Mouse (Mus musculus): ENCODE results near the gene Arfgef3.

Arfgef3 gene

GRCm38 (mm10) chr10:18708641-18709040 is 35.1 kb downstream of the Arfgef3 start:
- no peaks in the 10 kb centered on the region for H3K36me3 ChIP-seq (ENCODE audit: control insufficient read depth, insufficient read depth, low read length, poor library complexity, severe bottlenecking)
- no peak for DNase-seq (ENCODE audit: low read depth, low spot score)
- H3K27me3 ChIP-seq (ENCODE audit: control insufficient read depth, insufficient read depth, low read length, poor library complexity, severe bottlenecking) = no peaks in the 10 kb centered on the region

GRCm38 (mm10) chr10:18704393-18705120 is 39.2 kb downstream of the Arfgef3 start:
- no peaks in the 10 kb centered on the region for H3K36me3 ChIP-seq (ENCODE audit: control insufficient read depth, insufficient read depth, low read length, poor library complexity, severe bottlenecking)
- H3K27me3 ChIP-seq (ENCODE audit: control insufficient read depth, insufficient read depth, low read length, poor library complexity, severe bottlenecking) = no peaks in the 10 kb centered on the region
- no peak for DNase-seq (ENCODE audit: low read depth, low spot score)

GRCm38 (mm10) chr10:18701517-18701916 is 42.2 kb downstream of the Arfgef3 start:
- no peaks in the 10 kb centered on the region for H3K36me3 ChIP-seq (ENCODE audit: control insufficient read depth, insufficient read depth, low read length, poor library complexity, severe bottlenecking)
- no peaks in the 10 kb centered on the region for H3K27me3 ChIP-seq (ENCODE audit: control insufficient read depth, insufficient read depth, low read length, poor library complexity, severe bottlenecking)
- no peak for DNase-seq (ENCODE audit: low read depth, low spot score)

GRCm38 (mm10) chr10:18700117-18700516 is 43.6 kb downstream of the Arfgef3 start:
- H3K27me3 ChIP-seq (ENCODE audit: control insufficient read depth, insufficient read depth, low read length, poor library complexity, severe bottlenecking) = no peaks in the 10 kb centered on the region
- DNase-seq (ENCODE audit: low read depth, low spot score) = no peak
- H3K36me3 ChIP-seq (ENCODE audit: control insufficient read depth, insufficient read depth, low read length, poor library complexity, severe bottlenecking) = no peaks in the 10 kb centered on the region

GRCm38 (mm10) chr10:18699151-18699550 is 44.6 kb downstream of the Arfgef3 start:
- Histone ChIP-seq H3K27me3 (ENCODE audit: control insufficient read depth, insufficient read depth, low read length, poor library complexity, severe bottlenecking) (no peaks in the 10 kb centered on the region), H3K36me3 (ENCODE audit: control insufficient read depth, insufficient read depth, low read length, poor library complexity, severe bottlenecking) (no peaks in the 10 kb centered on the region)
- DNase-seq (ENCODE audit: low read depth, low spot score) = no peak

- H3K27me3 ChIP-seq (ENCODE audit: control insufficient read depth, insufficient read depth, low read length, poor library complexity, severe bottlenecking) = no peaks in the 10 kb centered on the region
- DNase-seq (ENCODE audit: low read depth, low spot score) = no peak
Measured at GRCm38 (mm10) chr10:18696461-18696860, 47.3 kb downstream of the Arfgef3 start.

GRCm38 (mm10) chr10:18688234-18688633 is 55.5 kb downstream of the Arfgef3 start:
- Histone ChIP-seq H3K36me3 (ENCODE audit: control insufficient read depth, insufficient read depth, low read length, poor library complexity, severe bottlenecking) (no peaks in the 10 kb centered on the region), H3K27me3 (ENCODE audit: control insufficient read depth, insufficient read depth, low read length, poor library complexity, severe bottlenecking) (no peaks in the 10 kb centered on the region)
- DNase-seq (ENCODE audit: low read depth, low spot score) = no peak

More at GRCm38 (mm10) chr10:18696461-18696860, 47.3 kb downstream of the Arfgef3 start:
- no peaks in the 10 kb centered on the region for H3K36me3 ChIP-seq (ENCODE audit: control insufficient read depth, insufficient read depth, low read length, poor library complexity, severe bottlenecking)

DNA sequence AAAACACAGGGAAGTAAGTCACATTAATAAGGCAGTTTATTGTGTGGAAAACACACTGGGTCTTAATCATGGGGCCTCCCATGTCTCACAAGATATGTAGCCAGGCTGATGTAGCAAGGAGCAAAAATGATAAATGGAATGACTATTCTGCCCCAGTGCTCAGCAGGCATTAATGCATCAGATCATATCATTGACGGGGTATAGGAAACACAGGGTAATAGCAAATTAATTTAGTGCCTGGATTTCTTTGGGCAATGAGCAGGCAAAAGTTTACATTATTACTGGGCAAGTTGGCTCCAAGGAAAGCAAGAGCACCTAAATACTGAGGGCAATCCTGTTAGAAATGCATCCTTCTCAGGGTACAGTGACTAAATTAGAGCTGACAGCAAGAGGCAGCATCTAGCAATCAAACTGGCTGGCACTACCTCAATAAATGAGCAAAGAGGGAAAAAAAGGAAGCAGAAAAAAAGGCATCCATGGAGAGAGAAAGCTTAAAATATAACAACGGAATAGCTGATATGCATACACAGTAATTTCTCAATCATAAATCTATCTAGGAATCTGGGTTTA is 62.3 kb downstream of the Arfgef3 start:
- Histone ChIP-seq H3K36me3 (ENCODE audit: control insufficient read depth, insufficient read depth, low read length, poor library complexity, severe bottlenecking) (no peaks in the 10 kb centered on the region), H3K27me3 (ENCODE audit: control insufficient read depth, insufficient read depth, low read length, poor library complexity, severe bottlenecking) (no peaks in the 10 kb centered on the region)
- DNase-seq (ENCODE audit: low read depth, low spot score) = no peak

DNA sequence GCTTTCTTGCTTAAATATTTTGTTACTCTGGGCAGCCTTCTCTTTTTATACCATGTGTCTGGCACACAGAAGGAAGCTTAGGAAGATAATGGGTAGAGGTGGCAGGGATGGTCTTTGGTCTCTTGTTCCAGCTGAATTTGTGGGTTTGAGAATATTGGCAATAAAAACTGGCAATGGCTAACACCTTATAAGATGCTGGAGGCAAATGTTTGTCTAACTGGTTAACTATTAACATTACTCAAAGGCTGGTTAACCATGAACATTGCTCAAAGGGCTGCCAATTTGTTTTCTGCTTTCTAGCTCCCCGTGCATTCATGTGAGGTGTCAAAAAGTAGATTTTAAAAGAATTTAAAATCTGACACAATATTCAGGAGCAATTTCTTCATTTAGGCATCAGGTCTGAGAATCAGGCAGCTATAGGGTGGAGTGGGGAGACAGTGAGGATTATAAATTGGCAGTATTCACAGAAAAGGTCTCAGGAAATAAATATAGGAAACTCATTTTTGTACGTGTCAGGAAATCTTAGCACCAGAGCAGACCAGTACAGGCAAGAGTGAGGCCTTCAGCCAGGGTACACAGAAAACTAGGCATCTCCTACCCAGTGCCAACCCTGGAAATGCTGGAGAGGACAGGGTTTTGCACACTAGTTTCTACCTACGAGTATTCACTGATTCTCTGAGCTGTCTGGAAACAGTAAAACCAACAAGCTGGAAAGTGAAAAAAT is 62.9 kb downstream of the Arfgef3 start:
- no peaks in the 10 kb centered on the region for H3K27me3 ChIP-seq (ENCODE audit: control insufficient read depth, insufficient read depth, low read length, poor library complexity, severe bottlenecking)
- no peak for DNase-seq (ENCODE audit: low read depth, low spot score)

GRCm38 (mm10) chr10:18678836-18679235 is 64.9 kb downstream of the Arfgef3 start:
- Histone ChIP-seq H3K27me3 (ENCODE audit: control insufficient read depth, insufficient read depth, low read length, poor library complexity, severe bottlenecking) (no peaks in the 10 kb centered on the region), H3K36me3 (ENCODE audit: control insufficient read depth, insufficient read depth, low read length, poor library complexity, severe bottlenecking) (no peaks in the 10 kb centered on the region)
- DNase-seq (ENCODE audit: low read depth, low spot score) = no peak

More for the DNA sequence above, 62.9 kb downstream of the Arfgef3 start:
- no peaks in the 10 kb centered on the region for H3K36me3 ChIP-seq (ENCODE audit: control insufficient read depth, insufficient read depth, low read length, poor library complexity, severe bottlenecking)

DNA sequence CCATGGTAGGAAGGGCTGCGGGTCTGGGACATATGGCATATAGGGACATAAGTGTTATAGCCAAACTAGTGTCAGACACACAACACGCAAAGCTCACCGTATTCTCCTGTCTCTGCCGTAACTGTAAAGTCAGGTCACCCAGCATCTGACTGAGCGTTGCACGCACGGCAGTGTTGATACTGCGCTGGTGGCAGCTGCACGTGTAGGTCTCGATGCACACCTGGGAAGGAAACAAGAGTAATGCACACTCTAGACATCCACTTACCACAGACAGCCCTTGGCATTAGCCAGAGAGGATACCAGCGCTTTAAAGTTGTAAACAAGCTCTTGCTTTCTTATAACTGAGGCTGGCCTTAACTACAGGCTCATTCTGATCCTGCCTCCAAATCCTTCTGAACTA is 79.0 kb downstream of the Arfgef3 start:
- no peaks in the 10 kb centered on the region for H3K36me3 ChIP-seq (ENCODE audit: control insufficient read depth, insufficient read depth, low read length, poor library complexity, severe bottlenecking)
- DNase-seq (ENCODE audit: low read depth, low spot score) = no peak
- no peaks in the 10 kb centered on the region for H3K27me3 ChIP-seq (ENCODE audit: control insufficient read depth, insufficient read depth, low read length, poor library complexity, severe bottlenecking)

DNA sequence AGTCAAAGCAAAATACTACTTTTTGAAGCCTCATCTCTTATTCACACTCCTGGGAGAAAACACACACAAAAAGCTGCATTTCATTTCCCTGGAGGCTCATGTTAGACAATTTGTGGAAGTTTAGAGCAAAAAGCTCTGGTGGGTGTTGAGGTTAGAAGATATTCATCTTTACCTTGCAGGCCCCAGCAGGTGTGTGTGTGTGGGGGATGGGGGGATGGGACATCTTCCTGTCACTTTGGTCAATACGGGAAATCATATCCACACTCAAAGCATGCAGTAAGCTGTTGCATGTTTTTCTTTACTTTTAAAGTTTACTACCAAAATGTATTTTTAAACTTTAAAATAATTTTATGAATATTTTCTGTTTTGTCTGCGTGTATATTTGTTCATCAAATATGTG is 79.7 kb downstream of the Arfgef3 start:
- H3K36me3 ChIP-seq (ENCODE audit: control insufficient read depth, insufficient read depth, low read length, poor library complexity, severe bottlenecking) = no peaks in the 10 kb centered on the region
- no peak for DNase-seq (ENCODE audit: low read depth, low spot score)
- no peaks in the 10 kb centered on the region for H3K27me3 ChIP-seq (ENCODE audit: control insufficient read depth, insufficient read depth, low read length, poor library complexity, severe bottlenecking)

DNA sequence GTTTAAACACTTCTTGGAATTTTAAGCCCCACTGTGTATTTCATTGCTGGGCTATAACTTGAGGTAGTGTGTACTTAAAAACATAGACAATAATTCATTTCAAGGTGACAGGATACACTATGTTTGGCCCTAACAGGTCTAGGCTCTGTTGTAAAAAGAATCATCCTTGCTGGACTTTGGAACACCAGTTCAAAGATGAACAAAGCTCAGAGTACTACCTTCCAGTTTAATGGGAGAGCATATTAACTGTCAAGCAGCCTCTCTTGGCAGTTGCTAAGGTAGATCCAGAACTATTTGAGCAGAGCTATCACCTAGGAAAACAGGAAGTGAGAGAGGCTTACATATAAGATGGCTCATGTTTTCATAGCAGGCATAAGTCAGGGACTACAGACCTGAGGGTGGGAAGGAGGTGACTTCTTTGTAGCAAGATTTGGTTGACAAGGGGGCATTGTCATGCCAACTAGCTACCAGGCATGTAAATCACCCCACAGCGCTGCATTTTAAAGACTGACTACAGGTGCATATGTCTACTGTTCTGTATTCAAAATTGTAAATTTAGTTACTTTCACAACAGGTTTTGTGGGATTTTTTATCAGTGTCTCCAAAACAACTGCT is 82.0 kb downstream of the Arfgef3 start:
- H3K36me3 ChIP-seq (ENCODE audit: control insufficient read depth, insufficient read depth, low read length, poor library complexity, severe bottlenecking) = no peaks in the 10 kb centered on the region

DNA sequence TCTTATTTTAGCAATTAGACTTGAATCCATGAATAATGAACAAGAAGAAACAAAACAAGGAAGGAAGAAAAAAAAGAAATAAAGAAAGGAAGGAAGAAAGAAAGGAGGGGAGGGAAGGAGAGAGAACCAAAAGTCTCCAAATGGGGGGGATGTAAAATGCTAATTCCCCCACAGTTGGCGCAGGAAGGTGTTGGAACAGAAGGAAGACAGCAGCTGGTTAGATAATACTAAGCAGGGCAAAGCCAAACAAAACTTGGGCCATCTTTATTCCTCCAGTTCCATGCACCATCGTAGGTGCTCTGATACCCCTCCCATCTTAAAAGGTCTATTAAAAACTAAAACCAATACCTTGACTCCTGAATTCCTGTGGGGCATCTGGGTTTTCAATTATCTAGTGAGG is 82.8 kb downstream of the Arfgef3 start:
- no peaks in the 10 kb centered on the region for H3K36me3 ChIP-seq (ENCODE audit: control insufficient read depth, insufficient read depth, low read length, poor library complexity, severe bottlenecking)
- H3K27me3 ChIP-seq (ENCODE audit: control insufficient read depth, insufficient read depth, low read length, poor library complexity, severe bottlenecking) = no peaks in the 10 kb centered on the region
- DNase-seq (ENCODE audit: low read depth, low spot score) = no peak

More for the DNA sequence above, 82.0 kb downstream of the Arfgef3 start:
- no peaks in the 10 kb centered on the region for H3K27me3 ChIP-seq (ENCODE audit: control insufficient read depth, insufficient read depth, low read length, poor library complexity, severe bottlenecking)
- no peak for DNase-seq (ENCODE audit: low read depth, low spot score)

DNA sequence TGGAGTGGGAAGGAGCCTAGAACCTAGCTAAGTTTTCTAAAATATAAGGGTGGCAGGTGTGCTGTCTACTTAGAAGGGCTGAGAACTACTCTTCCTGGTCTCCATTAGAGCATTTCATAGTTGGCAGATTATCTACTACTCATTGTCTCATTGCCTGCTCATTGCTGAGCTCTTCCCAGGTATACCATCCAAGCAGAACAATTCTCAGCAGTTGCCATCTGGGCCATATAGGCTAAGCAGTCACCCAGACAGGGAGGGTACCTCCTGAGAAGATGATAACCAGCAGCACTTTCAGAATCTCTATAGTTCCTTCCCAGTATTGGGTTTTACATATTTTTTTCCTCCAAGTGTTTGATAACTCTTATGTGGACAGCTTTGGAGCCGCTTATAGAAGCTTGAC is 86.2 kb downstream of the Arfgef3 start:
- DNase-seq (ENCODE audit: low read depth, low spot score) = no peak
- no peaks in the 10 kb centered on the region for H3K27me3 ChIP-seq (ENCODE audit: control insufficient read depth, insufficient read depth, low read length, poor library complexity, severe bottlenecking)
- no peaks in the 10 kb centered on the region for H3K36me3 ChIP-seq (ENCODE audit: control insufficient read depth, insufficient read depth, low read length, poor library complexity, severe bottlenecking)

Measured in splenic B cell, adult 2 months (primary cell).